Mouse (Mus musculus): ENCODE results near the gene Noxo1.

DNA sequence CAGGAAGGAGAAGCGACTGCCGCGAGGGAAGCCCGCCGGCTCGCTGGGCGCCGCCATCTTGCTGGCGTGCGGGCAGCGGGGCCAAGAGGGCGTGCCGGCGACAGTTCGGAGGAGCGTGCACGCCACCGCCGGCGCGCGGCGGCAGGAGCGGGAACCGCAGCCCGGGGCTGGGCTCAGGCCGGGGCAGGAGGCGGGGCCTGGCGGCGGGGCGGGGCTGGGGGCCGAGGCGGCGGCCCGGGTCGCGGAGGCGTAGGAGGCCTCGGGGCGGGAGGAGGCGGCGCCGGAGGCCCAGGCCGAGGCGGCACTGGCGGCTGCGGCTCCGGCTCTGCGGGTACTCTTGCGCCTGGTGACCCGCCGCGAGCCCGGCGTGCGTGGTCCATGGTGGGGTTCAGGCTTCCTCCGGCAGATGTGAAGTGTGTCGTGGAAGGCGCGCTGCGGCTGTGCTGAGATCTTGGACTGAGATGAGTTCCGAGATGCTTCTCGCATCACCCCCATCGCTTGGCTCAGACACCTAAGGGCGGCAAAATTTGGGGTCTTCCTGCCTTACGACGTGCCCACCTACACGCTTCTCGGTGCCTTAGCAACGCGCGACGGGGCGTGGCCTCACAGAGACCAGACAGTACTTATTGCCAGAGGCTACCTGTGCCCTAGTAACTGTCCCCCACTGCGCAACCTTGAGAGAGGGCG, at the start of gene Noxo1, which contains the start of gene Gfer:
- no peak for TF ChIP-seq CTCF (conservative IDR thresholded peaks at IDR 0.05; ENCODE audit: low read length)
- no peak for TF ChIP-seq POU5F1 (IDR thresholded peaks at IDR 0.05; ENCODE audit: borderline replicate concordance, low read length)
- no peak for TF ChIP-seq NANOG (IDR thresholded peaks at IDR 0.05; ENCODE audit: borderline replicate concordance, low read length)
